In genomic region chr14:31252091-31252490, GRCm38 (mm10) we compare ENCODE assay signal across 9 mouse cellular contexts. TPM values are rescaled to one million over a fixed set of nuclear protein-coding genes. Genes with fewer than 3 reads are reported as not detected.
A peak's percentile ranks its signal among the peaks of the same experiment; 100 is the strongest.
DNase-seq lines count a peak whose midpoint lies in the region; ATAC-seq and TF ChIP-seq lines count a peak whose summit lies in the region.
"Had no signal": no experiment of that assay in that cellular context is flagged by ENCODE, and none has a peak within 500 bp of the region (broad histone marks: within the 10 kb centered on the region; RNA-seq: fewer than 3 reads in every experiment).

No protein-coding gene starts in this region.

- H3K4me2 ChIP-seq in heart, embryonic 11.5 days = peak overlapping the region; percentile 76
- peak overlapping the region; percentile 71 for H3K4me2 ChIP-seq in heart, embryonic 16.5 days (ENCODE audit: low read depth, low read length)

- WGBS in heart, embryonic 11.5 days (ENCODE audit: insufficient replicate concordance) = 91% methylated on average over 5 of the region's 5 CpGs
- 89% methylated on average over 5 of the region's 5 CpGs for WGBS in heart, embryonic 16.5 days
- WGBS in macrophage (ENCODE audit: missing documents) = 84% methylated on average over 5 of the region's 5 CpGs

- intact Hi-C loops in heart, postnatal 36 days (cut with DNase I) = loop anchor here (10.0 kb wide), 2 partner anchors 573 to 833 kb away; partner anchors contain the start of genes Dph3 and Oxnad1

- peaks cover 22% of the 10 kb centered on the region for H3K36me3 ChIP-seq in heart, embryonic 11.5 days (ENCODE audit: control insufficient read depth, insufficient read depth, low read length)
- H3K36me3 ChIP-seq in ES-E14 (ENCODE audit: control insufficient read depth, insufficient read depth, low read length, poor library complexity, severe bottlenecking) (peaks cover 33% of the 10 kb centered on the region), macrophage (ENCODE audit: inconsistent target) (peaks cover 45% of the 10 kb centered on the region)
- H3K36me3 ChIP-seq in heart, embryonic 16.5 days (ENCODE audit: control insufficient read depth, insufficient read depth) = peaks cover 38% of the 10 kb centered on the region

- H3K9me3 ChIP-seq in heart, embryonic 11.5 days (replicated peaks; ENCODE audit: control insufficient read depth, low read length) = no peaks in the 10 kb centered on the region
- no peaks in the 10 kb centered on the region for H3K9me3 ChIP-seq in ES-E14 (ENCODE audit: control insufficient read depth, insufficient read depth, low read depth, low read length)
- no peaks in the 10 kb centered on the region for H3K9me3 ChIP-seq in heart, embryonic 16.5 days (replicated peaks; ENCODE audit: control insufficient read depth, low read length)

- no peaks in the 10 kb centered on the region for H3K27me3 ChIP-seq in heart, embryonic 11.5 days (ENCODE audit: control insufficient read depth, insufficient read depth, low read length)
- H3K27me3 ChIP-seq in heart, embryonic 16.5 days (ENCODE audit: control insufficient read depth, insufficient read depth, low read length) = no peaks in the 10 kb centered on the region

- in situ Hi-C loops in ES-E14 (cut with MboI; ENCODE audit: low sequenced_read_pairs in 2 of 2, unreplicated experiment in 2 of 2) = loop anchor here in 1 of 2 experiments (10.0 kb wide), 1 partner anchor 63 kb away; no protein-coding TSS in a partner anchor

- H3K79me2 ChIP-seq in macrophage (ENCODE audit: inconsistent target) = peaks cover 26% of the 10 kb centered on the region

- peak overlapping the region; percentile 98 for H3K4me3 ChIP-seq in heart, embryonic 11.5 days (ENCODE audit: low read depth, low read length)
- H3K4me3 ChIP-seq in ES-E14 (ENCODE audit: insufficient read depth in 1 of 2, low read depth in 1 of 2, low read length in 2 of 2, poor library complexity in 1 of 2, severe bottlenecking in 1 of 2) (peak overlapping the region; percentile 78 to 92), macrophage (ENCODE audit: inconsistent target) (peak overlapping the region; percentile 99)
- peak overlapping the region; percentile 91 for H3K4me3 ChIP-seq in heart, embryonic 16.5 days (ENCODE audit: low read length)

- no peak for DNase-seq in heart, postnatal 36 days
- DNase-seq in ES-E14 (ENCODE audit: low read depth, low spot score) = no peak
- no peak for DNase-seq in layer of hippocampus, adult 9-10 months (ENCODE audit: low spot score)
- no peak for DNase-seq in adipocyte (ENCODE audit: low spot score)
- DNase-seq in right cerebral cortex, postnatal 10 days (ENCODE audit: low spot score in 2 of 2) = no peak

- H3K9ac ChIP-seq in heart, embryonic 11.5 days (ENCODE audit: low read depth, low read length) = peak overlapping the region; percentile 95
- H3K9ac ChIP-seq in ES-E14 (ENCODE audit: insufficient read depth, low read depth, low read length, poor library complexity, severe bottlenecking) = peak overlapping the region; percentile 91
- peak overlapping the region; percentile 99 for H3K9ac ChIP-seq in heart, embryonic 16.5 days (ENCODE audit: low read length)

- H3K27ac ChIP-seq in heart, embryonic 11.5 days (ENCODE audit: low read depth, low read length) = no peak overlapping the region
- H3K27ac ChIP-seq in ES-E14 (ENCODE audit: insufficient read depth, low read depth, low read length, poor library complexity, severe bottlenecking) (no peak overlapping the region), macrophage (peak overlapping the region; percentile 46)
- no peak overlapping the region for H3K27ac ChIP-seq in heart, embryonic 16.5 days (ENCODE audit: low read length)

- no peak for ATAC-seq in heart, embryonic 11.5 days (replicated peaks; ENCODE audit: insufficient number of reproducible peaks, low FRiP score, low TSS enrichment)
- no peak for ATAC-seq in heart, embryonic 16.5 days (replicated peaks; ENCODE audit: extremely low read depth, insufficient read depth, low FRiP score)

- peaks cover 3% of the 10 kb centered on the region for H3K4me1 ChIP-seq in heart, embryonic 11.5 days (ENCODE audit: control insufficient read depth, insufficient read depth, low read length)
- H3K4me1 ChIP-seq in ES-E14 (ENCODE audit: control insufficient read depth in 2 of 2, insufficient read depth in 2 of 2, low read length in 2 of 2, poor library complexity in 1 of 2) = no peaks in the 10 kb centered on the region; a peak in 1 of 4 replicates
- H3K4me1 ChIP-seq in heart, embryonic 16.5 days (ENCODE audit: control insufficient read depth, insufficient read depth, low read length) = peaks cover 14% of the 10 kb centered on the region

TF ChIP-seq in ES-E14, 5 proteins besides CTCF, POLR2A, EP300 and RAD21:
- TF ChIP-seq MAFK (IDR thresholded peaks at IDR 0.05; ENCODE audit: insufficient read depth, low read depth, low read length) (no peak), CHD2 (IDR thresholded peaks at IDR 0.05; ENCODE audit: low read depth, low read length) (no peak), ZNF384 (IDR thresholded peaks at IDR 0.05; ENCODE audit: low read depth, low read length) (no peak), HCFC1 (IDR thresholded peaks at IDR 0.05; ENCODE audit: borderline replicate concordance, insufficient read depth, low read length) (no peak), ZC3H11A (IDR thresholded peaks at IDR 0.05; ENCODE audit: borderline replicate concordance, low read depth, low read length) (no peak)
TF ChIP-seq in ES-E14: peak in this region for 0.

RNA-seq across cellular contexts. Expression of gene Bap1, which starts 0.8 kb away (rescaled TPM):
- polyA plus RNA-seq in heart, embryonic 11.5 days (2014; fragmentation: Nextera tagmentation; extraction: Ambion mirVana) = 52.5 and 57.8 TPM in 2 replicates
- total RNA-seq in heart, postnatal 36 days (2021) = 10 to 100 TPM; 44.8 to 45.2 TPM
- total RNA-seq in ES-E14 (2012; rRNA removed) = 77.8 and 83.4 TPM in 2 replicates
- polyA plus RNA-seq in heart, embryonic 16.5 days (2015; fragmentation: Nextera tagmentation; extraction: Ambion mirVana) = 54.5 and 56.4 TPM in 2 replicates
- 100 to 1,000 TPM in 6 of 26 experiments, 10 to 100 TPM in 20; 47.3 to 145 (median 83.7) TPM for total RNA-seq in macrophage (2018; cell fraction: chromatin; rRNA removed)
- 10 to 100 TPM; 31.1 to 38.8 (median 35.0) TPM for total RNA-seq in macrophage (2018; cell fraction: cytosol; rRNA removed)
- total RNA-seq in macrophage (2018; cell fraction: nucleus; rRNA removed) = 10 to 100 TPM; 37.9 to 74.1 (median 49.9) TPM
- 28.5 to 31.0 TPM (median 30.7 TPM) in 3 replicates for polyA plus RNA-seq in macrophage (2018)

RNA-seq across cellular contexts. Expression of gene Phf7, which starts 1.0 kb away (rescaled TPM):
- 7.4 and 8.7 TPM in 2 replicates for polyA plus RNA-seq in heart, embryonic 11.5 days (2014; fragmentation: Nextera tagmentation; extraction: Ambion mirVana)
- total RNA-seq in heart, postnatal 36 days (2021) = 1 to 10 TPM; 3.8 to 4.3 TPM
- 4.8 and 5.3 TPM in 2 replicates for total RNA-seq in ES-E14 (2012; rRNA removed)
- polyA plus RNA-seq in heart, embryonic 16.5 days (2015; fragmentation: Nextera tagmentation; extraction: Ambion mirVana) = 9.5 TPM in 2 replicates
- 10 to 100 TPM in 5 of 26 experiments, 1 to 10 TPM in 20, under 1 TPM in 1; 0.71 to 18.9 (median 6.1) TPM for total RNA-seq in macrophage (2018; cell fraction: chromatin; rRNA removed)
- total RNA-seq in macrophage (2018; cell fraction: cytosol; rRNA removed) = 1 to 10 TPM; 3.3 to 8.1 (median 4.7) TPM
- 10 to 100 TPM in 2 of 26 experiments, 1 to 10 TPM in 24; 1.6 to 11.8 (median 5.3) TPM for total RNA-seq in macrophage (2018; cell fraction: nucleus; rRNA removed)
- 4.8 to 7.5 TPM (median 6.3 TPM) in 3 replicates for polyA plus RNA-seq in macrophage (2018)

RNA-seq across cellular contexts. Expression of gene Sema3g, which starts 34.4 kb away (rescaled TPM):
- polyA plus RNA-seq in heart, embryonic 11.5 days (2014; fragmentation: Nextera tagmentation; extraction: Ambion mirVana) = 0.03 and 0.08 TPM in 2 replicates
- 10 to 100 TPM; 14.2 to 18.3 TPM for total RNA-seq in heart, postnatal 36 days (2021)
- total RNA-seq in ES-E14 (2012; rRNA removed) = 0.22 and 0.37 TPM in 2 replicates
- 0.97 TPM in 2 replicates for polyA plus RNA-seq in heart, embryonic 16.5 days (2015; fragmentation: Nextera tagmentation; extraction: Ambion mirVana)
- total RNA-seq in macrophage (2018; cell fraction: chromatin; rRNA removed) = 1 to 10 TPM in 3 of 26 experiments, under 1 TPM in 12, not detected in 11; 0.16 to 1.7 (median 0.55) TPM
- total RNA-seq in macrophage (2018; cell fraction: cytosol; rRNA removed) = under 1 TPM in 18 of 26 experiments, not detected in 8; 0.04 to 0.38 (median 0.11) TPM
- 1 to 10 TPM in 1 of 26 experiments, under 1 TPM in 18, not detected in 7; 0.22 to 1.3 (median 0.37) TPM for total RNA-seq in macrophage (2018; cell fraction: nucleus; rRNA removed)
- polyA plus RNA-seq in macrophage (2018) = not detected in 3 replicates

RNA-seq across cellular contexts. Expression of gene Nisch, which starts 35.3 kb away (rescaled TPM):
- 286 and 325 TPM in 2 replicates for polyA plus RNA-seq in heart, embryonic 11.5 days (2014; fragmentation: Nextera tagmentation; extraction: Ambion mirVana)
- total RNA-seq in heart, postnatal 36 days (2021) = 100 to 1,000 TPM; 128 to 143 TPM
- 169 and 204 TPM in 2 replicates for total RNA-seq in ES-E14 (2012; rRNA removed)
- polyA plus RNA-seq in heart, embryonic 16.5 days (2015; fragmentation: Nextera tagmentation; extraction: Ambion mirVana) = 331 and 376 TPM in 2 replicates
- 1,000 to 10,000 TPM in 24 of 26 experiments, 100 to 1,000 TPM in 2; 665 to 2,090 (median 1,583) TPM for total RNA-seq in macrophage (2018; cell fraction: chromatin; rRNA removed)
- total RNA-seq in macrophage (2018; cell fraction: cytosol; rRNA removed) = 100 to 1,000 TPM; 112 to 253 (median 171) TPM
- 1,000 to 10,000 TPM in 7 of 26 experiments, 100 to 1,000 TPM in 19; 420 to 1,439 (median 890) TPM for total RNA-seq in macrophage (2018; cell fraction: nucleus; rRNA removed)
- polyA plus RNA-seq in macrophage (2018) = 163 to 251 TPM (median 201 TPM) in 3 replicates

RNA-seq across cellular contexts. Expression of gene Tnnc1, which starts 44.0 kb away (rescaled TPM):
- polyA plus RNA-seq in heart, embryonic 11.5 days (2014; fragmentation: Nextera tagmentation; extraction: Ambion mirVana) = 3,123 and 3,177 TPM in 2 replicates
- total RNA-seq in heart, postnatal 36 days (2021) = 1,000 to 10,000 TPM; 4,706 to 5,436 TPM
- 2.3 and 2.6 TPM in 2 replicates for total RNA-seq in ES-E14 (2012; rRNA removed)
- polyA plus RNA-seq in heart, embryonic 16.5 days (2015; fragmentation: Nextera tagmentation; extraction: Ambion mirVana) = 4,861 and 5,105 TPM in 2 replicates
- 10 to 100 TPM in 1 of 26 experiments, 1 to 10 TPM in 25; 1.2 to 10.1 (median 6.3) TPM for total RNA-seq in macrophage (2018; cell fraction: chromatin; rRNA removed)
- 1 to 10 TPM in 24 of 26 experiments, under 1 TPM in 2; 0.89 to 3.3 (median 1.7) TPM for total RNA-seq in macrophage (2018; cell fraction: cytosol; rRNA removed)
- total RNA-seq in macrophage (2018; cell fraction: nucleus; rRNA removed) = 10 to 100 TPM in 1 of 26 experiments, 1 to 10 TPM in 23, not detected in 2; 1.5 to 12.4 (median 3.9) TPM
- polyA plus RNA-seq in macrophage (2018) = 0.50 to 1.8 TPM (median 0.95 TPM) in 3 replicates
- total RNA-seq: neutrophil, adult 5-6 weeks had no signal
